8 mouse cellular contexts compared by ENCODE assay signal in genomic region chr7:60139742-60140480, GRCm38 (mm10). TPM values are rescaled to one million over a fixed set of nuclear protein-coding genes. Genes with fewer than 3 reads are reported as not detected.
DNase-seq lines count a peak whose midpoint lies in the region; ATAC-seq lines count a peak whose summit lies in the region.

Gene Snrpn, minus strand, starts transcription at chr7:60140219.

- no peak within 1 kb of the TSS for H3K27ac ChIP-seq in hindbrain, embryonic 16.5 days (ENCODE audit: low read depth, low read length)
- peak within 1 kb of the TSS; percentile 73 for H3K27ac ChIP-seq in midbrain, embryonic 13.5 days

- peak; percentile 49 for DNase-seq in heart, adult 11 months
- no peak for DNase-seq in heart, adult 9 months (ENCODE audit: low spot score in 2 of 2)
- DNase-seq in adrenal gland, postnatal 14 days = no peak
- no peak for DNase-seq in gastrocnemius, adult 8-10 months (ENCODE audit: low spot score in 2 of 2)
- DNase-seq in thymus, postnatal 36 days = no peak

- H3K4me3 ChIP-seq in hindbrain, embryonic 16.5 days (ENCODE audit: low read length) = no peak within 1 kb of the TSS
- H3K4me3 ChIP-seq in midbrain, embryonic 13.5 days (replicated peaks) = no peak within 1 kb of the TSS

- ATAC-seq in hindbrain, embryonic 16.5 days = no peak
- peak; percentile 87 for ATAC-seq in midbrain, embryonic 13.5 days
- no peak for ATAC-seq in CD4-positive, CD25-positive, alpha-beta regulatory T cell, adult 4 months

- no peak within 1 kb of the TSS for H3K4me2 ChIP-seq in hindbrain, embryonic 16.5 days (ENCODE audit: low read length)
- H3K4me2 ChIP-seq in midbrain, embryonic 13.5 days (replicated peaks) = 0 out of 2 replicates have a peak within 1 kb of the TSS, but pooled peaks have one; percentile 9

- no peaks in the 10 kb centered on the region for H3K27me3 ChIP-seq in hindbrain, embryonic 16.5 days (replicated peaks; ENCODE audit: control insufficient read depth, insufficient read depth, low read length)
- no peaks in the 10 kb centered on the region for H3K27me3 ChIP-seq in midbrain, embryonic 13.5 days

- H3K36me3 ChIP-seq in hindbrain, embryonic 16.5 days (ENCODE audit: control insufficient read depth, insufficient read depth, low read length) = no peaks in the 10 kb centered on the region
- H3K36me3 ChIP-seq in midbrain, embryonic 13.5 days = no peaks in the 10 kb centered on the region

- H3K9ac ChIP-seq in hindbrain, embryonic 16.5 days (ENCODE audit: low read depth, low read length) = no peak within 1 kb of the TSS
- no peak within 1 kb of the TSS for H3K9ac ChIP-seq in midbrain, embryonic 13.5 days (replicated peaks)

- H3K4me1 ChIP-seq in hindbrain, embryonic 16.5 days (ENCODE audit: control insufficient read depth, insufficient read depth, low read depth, low read length) = no peaks in the 10 kb centered on the region
- H3K4me1 ChIP-seq in midbrain, embryonic 13.5 days (replicated peaks) = no peaks in the 10 kb centered on the region

- no peaks in the 10 kb centered on the region for H3K9me3 ChIP-seq in hindbrain, embryonic 16.5 days (ENCODE audit: control insufficient read depth, low read length)
- H3K9me3 ChIP-seq in midbrain, embryonic 13.5 days = no peaks in the 10 kb centered on the region

- 56% methylated on average over 4 of the region's 4 CpGs for WGBS in hindbrain, embryonic 16.5 days
- WGBS in midbrain, embryonic 13.5 days = 48% methylated on average over 4 of the region's 4 CpGs

RNA-seq across cellular contexts. Expression of gene Snrpn, which starts in this region (rescaled TPM):
- total RNA-seq in adrenal gland, postnatal 14 days (2021) = 36.0 and 40.7 TPM in 2 replicates
- 10 to 100 TPM; 67.7 to 79.1 (median 73.1) TPM for total RNA-seq in gastrocnemius, adult 8-10 months (2022)
- 1,040 and 1,196 TPM in 2 replicates for polyA plus RNA-seq in hindbrain, embryonic 16.5 days (2015; fragmentation: Nextera tagmentation; extraction: Ambion mirVana)
- 570 and 614 TPM in 2 replicates for polyA plus RNA-seq in midbrain, embryonic 13.5 days (2015; fragmentation: Nextera tagmentation; extraction: Ambion mirVana)
- not detected for polyA plus RNA-seq in CD4-positive, CD25-positive, alpha-beta regulatory T cell, adult 4 months (2017; shearing (Covaris generic))

Comparison
In these comparisons a context has a peak if more than half of its experiments do, and no peak if none do; other contexts are left out.
1. RNA of gene Snrpn (polyA plus RNA-seq): 1,040 to 1,196 TPM in hindbrain, embryonic 16.5 days and 570 to 614 TPM in midbrain, embryonic 13.5 days; not detected in CD4-positive, CD25-positive, alpha-beta regulatory T cell, adult 4 months; every median in the first group is over 100 times any median in the second.